Mouse (Mus musculus): ENCODE results near the gene Phactr2.

DNA sequence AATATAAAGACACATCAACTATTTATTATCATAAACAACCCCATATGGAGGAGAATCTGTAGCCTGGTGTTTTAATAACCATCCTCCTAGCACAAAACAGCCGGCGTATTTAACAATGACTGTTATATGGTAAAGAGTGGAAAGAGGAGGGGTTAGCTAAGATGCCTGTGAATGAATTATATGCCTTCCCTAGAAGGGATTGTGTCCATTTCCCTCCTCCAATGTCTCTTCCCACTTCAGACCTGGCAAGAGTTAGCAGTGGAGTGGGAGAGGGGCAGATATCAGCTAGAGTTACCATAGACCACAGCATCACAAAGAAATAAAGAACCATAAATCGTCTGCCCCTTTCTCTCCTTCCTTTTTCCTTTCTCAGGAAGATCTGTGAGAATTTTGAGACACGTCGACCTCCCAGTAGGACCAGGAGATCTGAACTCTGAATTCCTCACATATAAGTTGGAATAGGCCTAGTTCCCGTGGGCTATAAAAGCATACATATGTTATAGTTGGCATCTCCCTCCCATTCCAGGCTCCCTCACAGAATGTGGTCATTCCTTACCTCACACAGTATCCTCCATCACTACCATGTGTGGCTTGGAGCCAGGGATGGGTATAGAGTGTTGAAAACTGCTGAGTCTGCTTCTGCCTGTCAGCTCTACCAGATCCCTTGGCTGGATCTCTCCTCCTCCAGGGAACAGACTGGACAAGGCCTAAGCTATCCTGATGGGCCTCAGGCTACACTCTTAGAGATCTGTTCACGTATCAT lies 25.7 kb downstream of the Phactr2 start:
- TF ChIP-seq CTCF (IDR thresholded peaks at IDR 0.05) (no peak), EP300 (IDR thresholded peaks at IDR 0.05) (no peak)

Data from lung, postnatal 0 days (tissue).